Mouse (Mus musculus): ENCODE measurements around the gene Syngr2.

Syngr2 gene

GRCm38 (mm10) chr11:117778031-117778430 is 31.4 kb upstream of the Syngr2 start:
- Histone ChIP-seq H3K9me3 (ENCODE audit: low read length) (no peaks in the 10 kb centered on the region), H3K27me3 (ENCODE audit: insufficient read depth, low read length) (0 out of 2 replicates have a peak, but pooled peaks cover 2% of the 10 kb centered on the region), H3K4me3 (replicated peaks; ENCODE audit: low read length) (peak overlapping the region; percentile 87; the same call in 1 of the 2 replicates), H3K4me1 (replicated peaks; ENCODE audit: low read depth, low read length) (peaks cover 58% of the 10 kb centered on the region), H3K36me3 (ENCODE audit: insufficient read depth, low read length) (peaks cover 62% of the 10 kb centered on the region)
- TF ChIP-seq NANOG (IDR thresholded peaks at IDR 0.05; ENCODE audit: borderline replicate concordance, low read length) (no peak), POU5F1 (IDR thresholded peaks at IDR 0.05; ENCODE audit: borderline replicate concordance, low read length) (no peak), CTCF (conservative IDR thresholded peaks at IDR 0.05; ENCODE audit: low read length) (no peak)

GRCm38 (mm10) chr11:117778851-117779433 is 30.5 kb upstream of the Syngr2 start:
- Histone ChIP-seq H3K4me1 (replicated peaks; ENCODE audit: low read depth, low read length) (peaks cover 67% of the 10 kb centered on the region), H3K27me3 (ENCODE audit: insufficient read depth, low read length) (peaks cover 5% of the 10 kb centered on the region; the same call in 1 of the 2 replicates), H3K9me3 (ENCODE audit: low read length) (no peaks in the 10 kb centered on the region), H3K36me3 (ENCODE audit: insufficient read depth, low read length) (peaks cover 53% of the 10 kb centered on the region), H3K4me3 (replicated peaks; ENCODE audit: low read length) (peak overlapping the region; percentile 87)
- TF ChIP-seq CTCF (conservative IDR thresholded peaks at IDR 0.05; ENCODE audit: low read length): no peak

GRCm38 (mm10) chr11:117779434-117780198 is 29.9 kb upstream of the Syngr2 start:
- Histone ChIP-seq H3K36me3 (ENCODE audit: insufficient read depth, low read length) (peaks cover 51% of the 10 kb centered on the region), H3K27me3 (ENCODE audit: insufficient read depth, low read length) (peaks cover 12% of the 10 kb centered on the region; the same call in 1 of the 2 replicates), H3K4me3 (replicated peaks; ENCODE audit: low read length) (peak overlapping the region; percentile 87), H3K9me3 (ENCODE audit: low read length) (no peaks in the 10 kb centered on the region), H3K4me1 (replicated peaks; ENCODE audit: low read depth, low read length) (peaks cover 73% of the 10 kb centered on the region)
- TF ChIP-seq NANOG (IDR thresholded peaks at IDR 0.05; ENCODE audit: borderline replicate concordance, low read length): no peak
- no peak for TF ChIP-seq CTCF (conservative IDR thresholded peaks at IDR 0.05; ENCODE audit: low read length)
- no peak for TF ChIP-seq POU5F1 (IDR thresholded peaks at IDR 0.05; ENCODE audit: borderline replicate concordance, low read length)

GRCm38 (mm10) chr11:117780199-117780515 is 29.3 kb upstream of the Syngr2 start:
- Histone ChIP-seq H3K27me3 (ENCODE audit: insufficient read depth, low read length) (peaks cover 12% of the 10 kb centered on the region; the same call in 1 of the 2 replicates), H3K4me3 (replicated peaks; ENCODE audit: low read length) (peak overlapping the region; percentile 87), H3K9me3 (ENCODE audit: low read length) (no peaks in the 10 kb centered on the region), H3K36me3 (ENCODE audit: insufficient read depth, low read length) (peaks cover 51% of the 10 kb centered on the region), H3K4me1 (replicated peaks; ENCODE audit: low read depth, low read length) (peaks cover 79% of the 10 kb centered on the region)
- TF ChIP-seq NANOG (IDR thresholded peaks at IDR 0.05; ENCODE audit: borderline replicate concordance, low read length) (no peak), POU5F1 (IDR thresholded peaks at IDR 0.05; ENCODE audit: borderline replicate concordance, low read length) (no peak), CTCF (conservative IDR thresholded peaks at IDR 0.05; ENCODE audit: low read length) (no peak)

GRCm38 (mm10) chr11:117780582-117781111 is 28.8 kb upstream of the Syngr2 start:
- H3K27me3 ChIP-seq (ENCODE audit: insufficient read depth, low read length): peaks cover 12% of the 10 kb centered on the region; the same call in 1 of the 2 replicates
- peak overlapping the region; percentile 87 for H3K4me3 ChIP-seq (replicated peaks; ENCODE audit: low read length)
- TF ChIP-seq NANOG (IDR thresholded peaks at IDR 0.05; ENCODE audit: borderline replicate concordance, low read length) (no peak), POU5F1 (IDR thresholded peaks at IDR 0.05; ENCODE audit: borderline replicate concordance, low read length) (no peak), CTCF (conservative IDR thresholded peaks at IDR 0.05; ENCODE audit: low read length) (no peak)
- peaks cover 80% of the 10 kb centered on the region for H3K4me1 ChIP-seq (replicated peaks; ENCODE audit: low read depth, low read length)
- peaks cover 49% of the 10 kb centered on the region for H3K36me3 ChIP-seq (ENCODE audit: insufficient read depth, low read length)
- H3K9me3 ChIP-seq (ENCODE audit: low read length): no peaks in the 10 kb centered on the region

GRCm38 (mm10) chr11:117781199-117781821 is 28.2 kb upstream of the Syngr2 start:
- peaks cover 12% of the 10 kb centered on the region; the same call in 1 of the 2 replicates for H3K27me3 ChIP-seq (ENCODE audit: insufficient read depth, low read length)
- H3K4me1 ChIP-seq (replicated peaks; ENCODE audit: low read depth, low read length): peaks cover 77% of the 10 kb centered on the region
- no peak for TF ChIP-seq CTCF (conservative IDR thresholded peaks at IDR 0.05; ENCODE audit: low read length)
- TF ChIP-seq NANOG (IDR thresholded peaks at IDR 0.05; ENCODE audit: borderline replicate concordance, low read length): no peak
- no peak for TF ChIP-seq POU5F1 (IDR thresholded peaks at IDR 0.05; ENCODE audit: borderline replicate concordance, low read length)
- H3K36me3 ChIP-seq (ENCODE audit: insufficient read depth, low read length): peaks cover 43% of the 10 kb centered on the region
- peak overlapping the region; percentile 87 for H3K4me3 ChIP-seq (replicated peaks; ENCODE audit: low read length)
- H3K9me3 ChIP-seq (ENCODE audit: low read length): no peaks in the 10 kb centered on the region

GRCm38 (mm10) chr11:117781993-117782704 is 27.3 kb upstream of the Syngr2 start, which contains the start of the genes Tmc8 and Tmc6:
Gene Tmc8 (plus strand): TSS chr11:117782076.
Gene Tmc6 (minus strand): TSS chr11:117782198.
- peaks cover 35% of the 10 kb centered on the region for H3K36me3 ChIP-seq (ENCODE audit: insufficient read depth, low read length)
- H3K4me3 ChIP-seq (replicated peaks; ENCODE audit: low read length): peak within 1 kb of the TSS; percentile 87
- no peaks in the 10 kb centered on the region for H3K9me3 ChIP-seq (ENCODE audit: low read length)
- peaks cover 12% of the 10 kb centered on the region; the same call in 1 of the 2 replicates for H3K27me3 ChIP-seq (ENCODE audit: insufficient read depth, low read length)
- TF ChIP-seq POU5F1 (IDR thresholded peaks at IDR 0.05; ENCODE audit: borderline replicate concordance, low read length) (no peak), NANOG (IDR thresholded peaks at IDR 0.05; ENCODE audit: borderline replicate concordance, low read length) (no peak), CTCF (conservative IDR thresholded peaks at IDR 0.05; ENCODE audit: low read length) (no peak)
- H3K4me1 ChIP-seq (replicated peaks; ENCODE audit: low read depth, low read length): peaks cover 79% of the 10 kb centered on the region

- Histone ChIP-seq H3K4me1 (replicated peaks; ENCODE audit: low read depth, low read length) (peaks cover 74% of the 10 kb centered on the region), H3K27me3 (ENCODE audit: insufficient read depth, low read length) (peaks cover 12% of the 10 kb centered on the region; the same call in 1 of the 2 replicates), H3K36me3 (ENCODE audit: insufficient read depth, low read length) (peaks cover 35% of the 10 kb centered on the region), H3K9me3 (ENCODE audit: low read length) (no peaks in the 10 kb centered on the region), H3K4me3 (replicated peaks; ENCODE audit: low read length) (peak overlapping the region; percentile 87)
- TF ChIP-seq NANOG (IDR thresholded peaks at IDR 0.05; ENCODE audit: borderline replicate concordance, low read length) (no peak), POU5F1 (IDR thresholded peaks at IDR 0.05; ENCODE audit: borderline replicate concordance, low read length) (no peak), CTCF (conservative IDR thresholded peaks at IDR 0.05; ENCODE audit: low read length) (no peak)
These were observed 26.8 kb upstream of the Syngr2 start for GRCm38 (mm10) chr11:117782705-117783034.

All from E14TG2a.4 (cell line).